Mouse (Mus musculus) forebrain, embryonic 16.5 days (tissue): ENCODE measurements around the gene Bmx. TPM values are rescaled to one million over a fixed set of nuclear protein-coding genes. Genes with fewer than 3 reads are reported as not detected.

Experiments used
- ATAC-seq: fragments of 200-750 bp; cut with Nextera tagmentation; 2 replicates; pipeline ENCODE4 v1.8.0; 2017; ENCODE audit warnings: mild to moderate bottlenecking, moderate library complexity
- H3K27ac ChIP-seq: fragments of 300-500 bp; sonication (generic); 2 replicates; pipeline ENCODE4 v1.5.1; 2014; ENCODE audit warnings: low read length, control low read depth
- H3K27me3 ChIP-seq: fragments of 300-500 bp; sonication (generic); replicated peaks from 2 replicates; pipeline ENCODE4 v1.6.1; 2014; ENCODE audit warnings: low read length; ENCODE audit not compliant: control insufficient read depth, insufficient read depth
- H3K36me3 ChIP-seq: fragments of 300-500 bp; sonication (generic); 2 replicates; pipeline ENCODE4 v1.6.1; 2014; ENCODE audit not compliant: control insufficient read depth, insufficient read depth
- H3K4me1 ChIP-seq: fragments of 300-500 bp; sonication (generic); replicated peaks from 2 replicates; pipeline ENCODE4 v1.6.1; 2014; ENCODE audit warnings: low read length; ENCODE audit not compliant: control insufficient read depth, insufficient read depth
- H3K4me2 ChIP-seq: fragments of 300-500 bp; sonication (generic); 2 replicates; pipeline ENCODE4 v1.6.1; 2014; ENCODE audit warnings: mild to moderate bottlenecking, low read length, control low read depth
- H3K4me3 ChIP-seq: fragments of 300-500 bp; sonication (generic); replicated peaks from 2 replicates; pipeline ENCODE4 v1.5.1; 2014; ENCODE audit warnings: mild to moderate bottlenecking, low read length, control low read depth
- H3K9ac ChIP-seq: fragments of 300-500 bp; sonication (generic); replicated peaks from 2 replicates; pipeline ENCODE4 v1.6.1; 2014; ENCODE audit warnings: low read depth, low read length, control low read depth
- H3K9me3 ChIP-seq: fragments of 300-500 bp; sonication (generic); 2 replicates; pipeline ENCODE4 v1.6.1; 2016; ENCODE audit warnings: low read length; ENCODE audit not compliant: control insufficient read depth
- WGBS: fragments of 180-500 bp; shearing (Covaris S2); extraction: QIAGEN DNeasy Blood & Tissue Kit; methylation state at CpG from one replicate; pipeline ENCODE4 v1.1.7; 2014; 5-methylcytosine and 5-hydroxymethylcytosine counted together
- polyA plus RNA-seq: library from polyadenylated mRNA; unstranded; fragments of >200 nt; fragmentation: Nextera tagmentation; extraction: Ambion mirVana; gene quantifications from 2 replicates; pipeline ENCODE4 v1.2.1, GENCODE M21; 2015

Gene Bmx
- polyA plus RNA-seq: 0.38 and 0.43 TPM in 2 replicates

DNA sequence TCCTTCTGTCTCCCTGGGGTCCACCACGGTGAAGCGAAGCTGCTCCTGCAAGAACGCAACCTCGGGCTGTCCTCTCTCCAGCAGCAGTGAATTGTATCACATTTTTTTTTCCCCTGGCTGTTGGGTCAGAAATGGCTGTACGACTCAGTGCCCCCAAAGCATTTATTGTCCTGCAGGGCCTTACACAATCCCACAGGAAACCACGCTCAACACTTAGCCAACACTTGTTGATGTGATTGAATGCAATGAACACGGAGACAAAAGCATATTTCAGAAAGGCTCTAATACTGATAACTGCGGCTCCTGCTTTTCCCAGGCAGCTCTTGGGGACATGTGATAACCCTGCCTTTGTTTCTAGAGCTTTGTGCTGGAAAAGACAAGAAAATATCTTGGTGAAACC is at the start of gene Bmx:
TSS of gene Bmx (minus strand) at position 137 of the 400 bp plus-strand sequence.
- Histone ChIP-seq H3K9me3 (no peaks in the 10 kb centered on the region), H3K9ac (no peak within 1 kb of the TSS), H3K36me3 (no peaks in the 10 kb centered on the region), H3K4me1 (no peaks in the 10 kb centered on the region), H3K4me2 (no peak within 1 kb of the TSS), H3K27me3 (no peaks in the 10 kb centered on the region), H3K27ac (no peak within 1 kb of the TSS), H3K4me3 (no peak within 1 kb of the TSS)
- no peak for ATAC-seq
- WGBS: 72% methylated on average over 8 of the region's 8 CpGs

DNA sequence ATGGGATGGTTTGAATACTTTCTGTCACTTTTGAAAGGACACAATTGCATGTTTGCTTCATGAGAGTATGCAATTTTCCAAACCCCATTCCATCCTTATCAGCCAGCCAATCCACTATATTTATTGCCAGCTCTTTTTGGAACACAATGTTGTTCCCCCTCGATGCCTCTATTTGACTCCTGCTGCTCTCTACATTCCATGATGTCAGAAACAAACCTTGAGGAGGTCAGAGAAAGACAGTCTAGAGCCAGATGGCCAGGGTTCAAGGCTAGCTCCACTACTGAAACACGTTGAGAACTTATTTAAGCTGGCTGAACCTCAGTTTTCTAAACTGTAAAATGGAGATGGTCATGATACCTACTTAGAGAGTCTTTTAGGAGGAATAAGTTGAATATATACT is 48.3 kb upstream of the Bmx start:
- Histone ChIP-seq H3K4me2 (no peak overlapping the region), H3K9ac (no peak overlapping the region), H3K27me3 (no peaks in the 10 kb centered on the region), H3K4me3 (no peak overlapping the region), H3K27ac (no peak overlapping the region), H3K36me3 (no peaks in the 10 kb centered on the region), H3K4me1 (no peaks in the 10 kb centered on the region), H3K9me3 (no peaks in the 10 kb centered on the region)
- ATAC-seq: no peak
- 50% methylated on average over 2 of the region's 2 CpGs for WGBS

DNA sequence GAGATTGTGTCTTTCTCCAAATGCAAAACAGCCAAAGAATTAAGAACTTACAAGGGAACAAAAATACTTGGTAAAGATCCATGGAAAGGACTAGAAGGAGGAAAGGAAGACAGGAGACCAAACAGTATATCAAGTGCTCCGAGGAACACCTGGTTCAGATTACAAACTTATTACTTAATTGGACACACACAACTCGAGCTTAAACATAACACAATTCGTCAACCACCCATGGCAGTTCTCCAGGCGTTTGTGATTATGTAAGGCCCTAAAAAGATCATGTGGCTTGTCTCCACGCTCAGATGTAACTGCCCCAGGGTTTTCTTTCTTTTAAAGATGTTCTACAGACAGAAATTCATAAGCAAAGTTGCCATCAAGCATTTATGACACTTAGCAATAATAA is 33.2 kb upstream of the Bmx start:
- 59% methylated on average over 5 of the region's 5 CpGs for WGBS
- Histone ChIP-seq H3K36me3 (no peaks in the 10 kb centered on the region), H3K9me3 (no peaks in the 10 kb centered on the region), H3K4me3 (no peak overlapping the region), H3K4me1 (no peaks in the 10 kb centered on the region), H3K27ac (no peak overlapping the region), H3K9ac (no peak overlapping the region), H3K4me2 (no peak overlapping the region), H3K27me3 (no peaks in the 10 kb centered on the region)
- no peak for ATAC-seq

DNA sequence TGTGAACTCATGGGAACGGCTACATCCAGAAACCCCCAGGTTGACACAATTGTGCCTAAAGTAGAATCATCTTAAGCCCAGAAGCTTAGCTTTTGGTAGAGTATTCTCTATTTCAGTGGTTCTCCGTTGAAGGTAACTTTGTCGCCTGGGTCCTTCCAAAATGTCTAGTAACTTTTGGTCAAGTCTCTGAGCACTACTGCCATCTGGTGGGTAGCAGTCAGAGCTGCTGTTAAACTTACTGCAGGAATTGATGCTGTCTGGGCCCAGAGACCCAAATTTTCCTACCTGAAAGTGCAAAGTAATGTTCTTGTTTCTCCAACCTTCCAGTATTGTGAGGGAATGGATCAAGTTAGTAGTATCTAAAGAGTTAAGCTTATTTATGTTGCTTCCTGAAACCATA is 29.1 kb upstream of the Bmx start:
- no peaks in the 10 kb centered on the region for H3K36me3 ChIP-seq
- no peaks in the 10 kb centered on the region for H3K9me3 ChIP-seq
- H3K4me3 ChIP-seq: no peak overlapping the region
- H3K4me1 ChIP-seq: no peaks in the 10 kb centered on the region
- WGBS: 56% methylated on average over 3 of the region's 3 CpGs
- H3K27me3 ChIP-seq: no peaks in the 10 kb centered on the region
- H3K9ac ChIP-seq: no peak overlapping the region
- ATAC-seq: no peak
- H3K4me2 ChIP-seq: no peak overlapping the region
- H3K27ac ChIP-seq: no peak overlapping the region

DNA sequence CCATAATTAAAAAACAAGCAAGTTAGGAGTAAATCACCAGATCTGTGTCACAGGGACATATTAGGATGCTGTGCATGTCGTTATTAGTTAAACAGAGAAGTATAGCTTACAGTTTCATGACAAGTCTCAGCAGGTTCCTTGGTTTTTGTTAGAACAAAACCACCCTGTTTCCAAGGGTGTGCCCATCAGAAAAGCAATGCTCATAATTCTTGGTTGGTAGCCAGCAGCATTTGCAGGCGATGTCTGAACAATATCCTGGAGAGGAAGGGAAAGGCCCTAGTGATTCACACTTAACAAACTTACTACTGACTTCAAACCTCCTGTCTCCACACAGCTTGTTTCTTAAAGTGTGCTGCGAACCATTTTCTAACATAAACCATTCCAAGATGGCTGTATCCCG is 25.8 kb upstream of the Bmx start:
- H3K36me3 ChIP-seq: no peaks in the 10 kb centered on the region
- H3K4me2 ChIP-seq: no peak overlapping the region
- ATAC-seq: no peak
- H3K4me3 ChIP-seq: no peak overlapping the region
- no peaks in the 10 kb centered on the region for H3K27me3 ChIP-seq
- H3K9me3 ChIP-seq: no peaks in the 10 kb centered on the region
- no peaks in the 10 kb centered on the region for H3K4me1 ChIP-seq
- H3K9ac ChIP-seq: no peak overlapping the region
- H3K27ac ChIP-seq: no peak overlapping the region
- WGBS: 86% methylated on average over 4 of the region's 4 CpGs

DNA sequence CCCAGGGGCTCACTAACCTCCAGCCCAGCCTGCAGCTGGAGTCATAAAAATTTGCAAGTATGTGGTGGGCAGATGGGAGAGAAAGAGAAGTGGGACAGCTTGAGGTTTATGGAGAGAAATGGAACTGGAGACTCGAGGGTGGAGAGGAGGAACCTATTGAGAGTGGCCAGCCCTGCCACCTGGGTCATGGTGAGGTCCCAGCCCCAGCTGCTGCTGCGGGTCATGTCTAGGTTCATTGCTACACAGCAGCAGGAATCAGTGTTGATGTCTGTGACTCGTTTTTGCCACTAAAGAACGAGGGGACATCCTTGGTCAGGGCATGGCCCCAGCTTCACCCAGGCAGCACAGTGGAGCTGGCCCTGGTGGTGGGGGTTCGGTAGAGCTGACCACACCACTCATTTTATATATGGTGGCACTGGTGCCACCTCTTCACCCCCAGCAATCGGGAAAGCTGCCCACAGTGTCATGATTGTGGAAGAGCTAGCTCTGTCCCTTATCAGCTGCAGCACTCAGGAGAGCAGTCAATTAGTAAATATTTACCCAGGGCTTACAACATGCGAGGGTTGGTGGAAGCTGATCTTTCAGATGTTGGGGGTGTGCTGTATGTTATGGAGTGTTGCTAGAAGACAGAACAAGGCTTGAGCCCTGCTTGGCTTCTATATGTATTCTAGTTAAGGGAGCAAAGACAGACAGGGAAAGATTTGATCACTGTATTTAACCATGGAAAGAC is 23.1 kb upstream of the Bmx start:
- Histone ChIP-seq H3K4me3 (no peak overlapping the region), H3K27me3 (no peaks in the 10 kb centered on the region), H3K4me1 (no peaks in the 10 kb centered on the region), H3K4me2 (no peak overlapping the region), H3K36me3 (no peaks in the 10 kb centered on the region), H3K9me3 (no peaks in the 10 kb centered on the region), H3K27ac (no peak overlapping the region), H3K9ac (no peak overlapping the region)
- 78% methylated on average over 7 of the region's 7 CpGs for WGBS
- ATAC-seq: no peak

DNA sequence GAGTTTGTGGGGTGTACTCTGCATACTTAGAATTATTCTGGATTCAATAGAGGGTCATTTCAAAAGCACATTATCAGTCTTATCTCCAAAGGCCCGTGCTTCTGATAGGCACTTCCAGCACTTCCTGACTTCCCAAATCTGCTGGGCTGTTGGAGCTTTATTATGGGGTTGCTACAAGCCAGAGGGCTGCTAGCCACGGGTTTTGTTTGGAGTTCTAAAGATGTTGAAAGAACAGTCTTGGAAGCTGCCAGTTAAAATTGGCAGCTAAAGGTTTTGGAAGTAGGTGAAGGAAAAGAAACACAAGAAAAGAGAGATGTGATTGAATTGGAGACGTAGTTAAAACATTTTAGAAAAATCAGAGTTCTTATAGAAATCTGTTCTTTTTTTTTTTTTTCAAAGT is 17.5 kb upstream of the Bmx start:
- H3K9me3 ChIP-seq: no peaks in the 10 kb centered on the region
- 22% methylated on average over 3 of the region's 3 CpGs for WGBS
- H3K4me3 ChIP-seq: no peak overlapping the region
- H3K36me3 ChIP-seq: no peaks in the 10 kb centered on the region
- no peak overlapping the region for H3K9ac ChIP-seq
- H3K4me2 ChIP-seq: no peak overlapping the region
- no peaks in the 10 kb centered on the region for H3K27me3 ChIP-seq
- no peaks in the 10 kb centered on the region for H3K4me1 ChIP-seq
- ATAC-seq: no peak
- no peak overlapping the region for H3K27ac ChIP-seq

DNA sequence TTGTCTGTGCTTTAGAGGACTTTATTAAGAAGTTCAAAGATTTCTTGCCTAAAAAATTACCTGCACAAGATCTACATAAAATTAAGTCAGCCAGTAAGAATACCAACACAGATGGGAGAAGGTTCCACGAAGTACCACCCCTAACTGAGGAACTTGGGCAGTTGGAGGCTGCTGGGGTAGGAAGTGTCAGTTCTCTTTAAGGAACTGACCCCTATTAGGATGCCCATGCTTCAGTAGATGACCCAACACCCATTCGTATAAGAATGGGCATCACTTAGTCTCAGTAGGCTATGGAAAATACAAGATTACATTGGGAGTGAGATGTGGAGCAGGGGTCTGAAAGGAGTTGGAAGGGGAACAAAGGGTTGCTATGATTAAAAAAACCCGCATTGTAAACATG is 12.6 kb upstream of the Bmx start:
- no peak overlapping the region for H3K9ac ChIP-seq
- H3K36me3 ChIP-seq: no peaks in the 10 kb centered on the region
- H3K4me1 ChIP-seq: no peaks in the 10 kb centered on the region
- H3K4me3 ChIP-seq: no peak overlapping the region
- 90% methylated on average over 3 of the region's 3 CpGs for WGBS
- no peak for ATAC-seq
- H3K27me3 ChIP-seq: no peaks in the 10 kb centered on the region
- no peaks in the 10 kb centered on the region for H3K9me3 ChIP-seq
- no peak overlapping the region for H3K27ac ChIP-seq
- H3K4me2 ChIP-seq: no peak overlapping the region

DNA sequence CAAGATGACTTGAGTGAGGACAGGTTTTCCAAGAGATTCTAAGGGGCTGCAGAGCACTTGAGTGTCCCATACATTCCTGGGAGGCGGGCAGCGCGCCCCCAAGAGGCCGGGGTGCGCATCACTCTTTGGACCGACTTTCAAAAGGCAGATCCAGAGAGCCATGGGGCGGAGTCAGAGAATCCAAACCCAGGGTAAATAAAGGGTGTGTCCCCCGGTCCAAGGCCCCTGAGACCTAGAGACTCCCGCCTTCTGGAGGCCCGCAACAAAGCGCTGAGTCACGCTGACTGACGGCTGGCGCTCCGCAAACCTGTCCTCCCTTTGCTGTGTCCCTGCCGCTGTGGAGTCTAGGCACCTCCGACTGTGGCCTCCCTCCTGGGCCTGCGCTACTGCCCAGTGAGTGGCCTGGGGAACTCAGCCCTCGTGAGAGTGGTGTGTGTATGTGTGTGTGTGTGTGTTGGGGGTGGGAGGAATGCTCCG is 11.3 kb upstream of the Bmx start, which contains the start of gene Pir:
TSS of gene Pir (plus strand) at position 87 of the 477 bp plus-strand sequence.
- Histone ChIP-seq H3K36me3 (no peaks in the 10 kb centered on the region), H3K4me3 (peak within 1 kb of the TSS; percentile 39), H3K27ac (no peak within 1 kb of the TSS), H3K27me3 (no peaks in the 10 kb centered on the region), H3K4me1 (no peaks in the 10 kb centered on the region), H3K9ac (peak within 1 kb of the TSS; percentile 46), H3K9me3 (no peaks in the 10 kb centered on the region), H3K4me2 (peak within 1 kb of the TSS; percentile 53)
- ATAC-seq: peak; percentile 84
- 19% methylated on average over 20 of the region's 20 CpGs for WGBS
